32 mouse cellular contexts compared by ENCODE assay signal in genomic region chr6:140705132-140705531, GRCm38 (mm10). TPM values are rescaled to one million over a fixed set of nuclear protein-coding genes. Genes with fewer than 3 reads are reported as not detected.
DNase-seq lines count a peak whose midpoint lies in the region; ATAC-seq lines count a peak whose summit lies in the region.
"Had no signal": no experiment of that assay in that cellular context is flagged by ENCODE, and none has a peak within 500 bp of the region (broad histone marks: within the 10 kb centered on the region; RNA-seq: fewer than 3 reads in every experiment).

No protein-coding gene starts in this region.

- no peak for ATAC-seq in embryonic facial prominence, embryonic 13.5 days (ENCODE audit: insufficient number of reproducible peaks, insufficient read depth, low FRiP score, low TSS enrichment, low read depth)
- peak; percentile 40; the same call in 1 of the 2 replicates for ATAC-seq in limb, embryonic 11.5 days (ENCODE audit: insufficient number of reproducible peaks, low FRiP score, low TSS enrichment, low read depth)
- ATAC-seq in limb, embryonic 13.5 days (ENCODE audit: low FRiP score, low read depth) = peak; percentile 83
- ATAC-seq: activated CD4-positive, CD25-positive, alpha-beta regulatory T cell, adult 4 months; forebrain, embryonic 13.5 days; forebrain, embryonic 16.5 days had no signal

- no peak overlapping the region for H3K9ac ChIP-seq in embryonic facial prominence, embryonic 13.5 days
- no peak overlapping the region for H3K9ac ChIP-seq in limb, embryonic 11.5 days (ENCODE audit: low read length)
- no peak overlapping the region for H3K9ac ChIP-seq in limb, embryonic 13.5 days
- H3K9ac ChIP-seq: forebrain, embryonic 13.5 days; heart, embryonic 13.5 days; hindbrain, embryonic 15.5 days had no signal

- no peak for DNase-seq in embryonic facial prominence, embryonic 10.5 days (ENCODE audit: low spot score)
- no peak for DNase-seq in limb, embryonic 11.5 days (ENCODE audit: low spot score)
- no peak for DNase-seq in limb, embryonic 10.5 days (ENCODE audit: low spot score)
- DNase-seq in spleen, postnatal 14 days (ENCODE audit: low spot score in 2 of 2) = no peak
- no peak for DNase-seq in left cerebral cortex, adult 11 months (ENCODE audit: low spot score)
- no peak for DNase-seq in frontal cortex, postnatal 10 days (ENCODE audit: low spot score in 2 of 2)
- DNase-seq: adrenal gland, adult 8-10 months; adrenal gland, postnatal 25 days; cerebellum, adult 11-12 months; cerebellum, adult 8-10 months; cerebellum, postnatal 10 days; cerebellum, postnatal 36 days; embryo, embryonic 11 days; gastrocnemius, postnatal 36 days; heart, adult 2 months; heart, postnatal 14 days; heart, postnatal 4 days had no signal

- no peak overlapping the region for H3K4me3 ChIP-seq in embryonic facial prominence, embryonic 13.5 days
- no peak overlapping the region for H3K4me3 ChIP-seq in embryonic facial prominence, embryonic 10.5 days
- no peak overlapping the region for H3K4me3 ChIP-seq in limb, embryonic 11.5 days (ENCODE audit: low read depth, low read length)
- no peak overlapping the region for H3K4me3 ChIP-seq in limb, embryonic 10.5 days
- H3K4me3 ChIP-seq in limb, embryonic 13.5 days = no peak overlapping the region
- H3K4me3 ChIP-seq: forebrain, embryonic 10.5 days; forebrain, embryonic 13.5 days; heart, adult 2 months; heart, embryonic 10.5 days; heart, embryonic 13.5 days; hindbrain, embryonic 15.5 days had no signal

- no peaks in the 10 kb centered on the region for H3K36me3 ChIP-seq in embryonic facial prominence, embryonic 13.5 days
- H3K36me3 ChIP-seq in embryonic facial prominence, embryonic 10.5 days (replicated peaks) = no peaks in the 10 kb centered on the region
- H3K36me3 ChIP-seq in limb, embryonic 11.5 days (ENCODE audit: control insufficient read depth, insufficient read depth, low read length) = no peaks in the 10 kb centered on the region
- no peaks in the 10 kb centered on the region for H3K36me3 ChIP-seq in limb, embryonic 10.5 days
- no peaks in the 10 kb centered on the region for H3K36me3 ChIP-seq in limb, embryonic 13.5 days
- H3K36me3 ChIP-seq: forebrain, embryonic 10.5 days; heart, embryonic 10.5 days; heart, embryonic 13.5 days; hindbrain, embryonic 15.5 days had no signal

- peak overlapping the region; percentile 69 for H3K27ac ChIP-seq in embryonic facial prominence, embryonic 13.5 days
- H3K27ac ChIP-seq in embryonic facial prominence, embryonic 10.5 days (replicated peaks) = no peak overlapping the region
- H3K27ac ChIP-seq in limb, embryonic 11.5 days (replicated peaks; ENCODE audit: low read depth, low read length) = no peak overlapping the region
- H3K27ac ChIP-seq in limb, embryonic 10.5 days = no peak overlapping the region; the same call in 1 of the 2 replicates
- peak overlapping the region; percentile 85 for H3K27ac ChIP-seq in limb, embryonic 13.5 days
- H3K27ac ChIP-seq: forebrain, embryonic 10.5 days; forebrain, embryonic 13.5 days; heart, adult 2 months; heart, embryonic 10.5 days; heart, embryonic 13.5 days; hindbrain, embryonic 15.5 days had no signal

- peaks cover 4% of the 10 kb centered on the region; the same call in 1 of the 2 replicates for H3K9me3 ChIP-seq in embryonic facial prominence, embryonic 13.5 days
- H3K9me3 ChIP-seq in embryonic facial prominence, embryonic 10.5 days = no peaks in the 10 kb centered on the region
- H3K9me3 ChIP-seq in limb, embryonic 11.5 days (ENCODE audit: control insufficient read depth, low read length) = peaks cover 4% of the 10 kb centered on the region; the same call in 1 of the 2 replicates
- H3K9me3 ChIP-seq in limb, embryonic 10.5 days (replicated peaks) = no peaks in the 10 kb centered on the region
- peaks cover 7% of the 10 kb centered on the region for H3K9me3 ChIP-seq in limb, embryonic 13.5 days
- H3K9me3 ChIP-seq: heart, embryonic 10.5 days; hindbrain, embryonic 15.5 days had no signal

- peaks cover 40% of the 10 kb centered on the region for H3K4me1 ChIP-seq in embryonic facial prominence, embryonic 13.5 days
- H3K4me1 ChIP-seq in embryonic facial prominence, embryonic 10.5 days = peaks cover 19% of the 10 kb centered on the region
- H3K4me1 ChIP-seq in limb, embryonic 11.5 days (ENCODE audit: control insufficient read depth, insufficient read depth, low read length) = peaks cover 7% of the 10 kb centered on the region; the same call in 1 of the 2 replicates
- peaks cover 29% of the 10 kb centered on the region for H3K4me1 ChIP-seq in limb, embryonic 10.5 days
- peaks cover 56% of the 10 kb centered on the region for H3K4me1 ChIP-seq in limb, embryonic 13.5 days
- H3K4me1 ChIP-seq: forebrain, embryonic 13.5 days; hindbrain, embryonic 15.5 days had no signal

- 42% methylated on average over 10 of the region's 10 CpGs for WGBS in embryonic facial prominence, embryonic 13.5 days
- WGBS in embryonic facial prominence, embryonic 10.5 days = 81% methylated on average over 10 of the region's 10 CpGs
- WGBS in limb, embryonic 11.5 days = 49% methylated on average over 10 of the region's 10 CpGs
- WGBS in limb, embryonic 10.5 days = 86% methylated on average over 10 of the region's 10 CpGs
- WGBS in limb, embryonic 13.5 days = 28% methylated on average over 10 of the region's 10 CpGs

- no peaks in the 10 kb centered on the region for H3K27me3 ChIP-seq in embryonic facial prominence, embryonic 13.5 days
- no peaks in the 10 kb centered on the region for H3K27me3 ChIP-seq in embryonic facial prominence, embryonic 10.5 days (replicated peaks; ENCODE audit: low read depth, poor library complexity, severe bottlenecking)
- no peaks in the 10 kb centered on the region for H3K27me3 ChIP-seq in limb, embryonic 11.5 days (ENCODE audit: control insufficient read depth, insufficient read depth, low read length)
- H3K27me3 ChIP-seq in limb, embryonic 10.5 days (ENCODE audit: low read depth, poor library complexity, severe bottlenecking) = no peaks in the 10 kb centered on the region
- H3K27me3 ChIP-seq in limb, embryonic 13.5 days = no peaks in the 10 kb centered on the region
- H3K27me3 ChIP-seq: forebrain, embryonic 13.5 days; heart, embryonic 13.5 days; hindbrain, embryonic 15.5 days had no signal

- H3K4me2 ChIP-seq in embryonic facial prominence, embryonic 13.5 days = peak overlapping the region; percentile 9; the same call in 1 of the 2 replicates
- H3K4me2 ChIP-seq in limb, embryonic 11.5 days (ENCODE audit: low read depth, severe bottlenecking) = no peak overlapping the region
- H3K4me2 ChIP-seq in limb, embryonic 13.5 days (replicated peaks) = peak overlapping the region; percentile 38
- H3K4me2 ChIP-seq: forebrain, embryonic 13.5 days; heart, embryonic 13.5 days; hindbrain, embryonic 15.5 days had no signal

RNA-seq across cellular contexts. Expression of gene Gm11077, which starts 24.0 kb away (rescaled TPM):
- polyA plus RNA-seq in embryonic facial prominence, embryonic 13.5 days (2015; fragmentation: Nextera tagmentation; extraction: Ambion mirVana) = not detected in 2 replicates
- polyA plus RNA-seq in embryonic facial prominence, embryonic 10.5 days (2016; fragmentation: Nextera tagmentation; extraction: Ambion mirVana) = not detected in 2 replicates
- not detected in 2 replicates for polyA plus RNA-seq in limb, embryonic 11.5 days (2014; fragmentation: Nextera tagmentation; extraction: Ambion mirVana)
- not detected in 2 replicates for polyA plus RNA-seq in limb, embryonic 10.5 days (2016; fragmentation: Nextera tagmentation; extraction: Ambion mirVana)
- not detected in 2 replicates for polyA plus RNA-seq in limb, embryonic 13.5 days (2015; fragmentation: Nextera tagmentation; extraction: Ambion mirVana)
- polyA plus RNA-seq: activated CD4-positive, CD25-positive, alpha-beta regulatory T cell, adult 4 months; brain, embryonic 14.5 days; cortical plate, adult 2 months; embryonic facial prominence, embryonic 11.5 days; forebrain, embryonic 10.5 days; forebrain, embryonic 13.5 days; forebrain, embryonic 16.5 days; frontal cortex, adult 2 months; heart, adult 2 months; heart, embryonic 10.5 days; heart, embryonic 13.5 days; heart, embryonic 16.5 days; hindbrain, embryonic 11.5 days; hindbrain, embryonic 15.5 days had no signal

Comparison
In these comparisons a context has a peak if more than half of its experiments do, and no peak if none do; other contexts are left out.
1. H3K27ac ChIP-seq: peak in embryonic facial prominence, embryonic 13.5 days (single experiment) and limb, embryonic 13.5 days (single experiment); none in embryonic facial prominence, embryonic 10.5 days (single experiment), limb, embryonic 11.5 days (single experiment) and limb, embryonic 10.5 days (single experiment).